Mouse (Mus musculus) cerebellum, adult 18-20 months (tissue): ENCODE results near the gene Atp6v0a4.
A peak's percentile ranks its signal among the peaks of the same experiment; 100 is the strongest.

ENCODE experiments used
- DNase-seq, 2 experiments: peaks; one replicate each; pipeline ENCODE4 v3.0.0; 2021

Atp6v0a4 gene

DNA sequence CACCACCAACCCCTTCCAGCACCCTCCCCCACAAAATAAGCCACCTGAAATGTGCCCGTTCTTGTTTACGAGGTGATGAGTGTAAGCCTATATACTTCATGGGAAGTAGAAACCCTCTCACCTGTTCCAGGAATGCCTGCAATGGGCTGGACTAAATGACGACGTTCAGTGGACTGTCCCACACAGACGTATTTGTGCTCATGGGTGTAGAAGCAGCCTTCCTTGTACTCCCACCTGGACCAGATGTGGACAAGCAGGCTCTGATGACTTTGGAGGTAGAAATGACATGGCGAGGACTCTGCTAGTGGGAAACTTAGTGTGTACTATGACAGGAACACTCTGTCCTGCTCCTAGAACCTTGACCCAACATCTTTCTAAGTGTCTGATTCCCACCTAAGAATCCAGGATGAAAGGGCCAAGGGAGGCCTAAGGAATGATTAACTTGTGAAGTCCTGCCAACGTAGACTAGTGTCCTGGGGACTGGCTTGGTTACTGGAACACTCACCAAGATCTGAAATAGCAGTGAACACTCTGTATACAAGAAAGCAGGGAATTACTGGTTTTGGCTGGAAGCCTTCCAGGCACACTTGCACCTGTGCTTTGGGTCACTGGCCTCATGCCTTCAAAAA lies at the start of gene Atp6v0a4:
TSS of gene Atp6v0a4 (minus strand) at position 380 of the 629 bp plus-strand sequence.
- no peak for DNase-seq

DNA sequence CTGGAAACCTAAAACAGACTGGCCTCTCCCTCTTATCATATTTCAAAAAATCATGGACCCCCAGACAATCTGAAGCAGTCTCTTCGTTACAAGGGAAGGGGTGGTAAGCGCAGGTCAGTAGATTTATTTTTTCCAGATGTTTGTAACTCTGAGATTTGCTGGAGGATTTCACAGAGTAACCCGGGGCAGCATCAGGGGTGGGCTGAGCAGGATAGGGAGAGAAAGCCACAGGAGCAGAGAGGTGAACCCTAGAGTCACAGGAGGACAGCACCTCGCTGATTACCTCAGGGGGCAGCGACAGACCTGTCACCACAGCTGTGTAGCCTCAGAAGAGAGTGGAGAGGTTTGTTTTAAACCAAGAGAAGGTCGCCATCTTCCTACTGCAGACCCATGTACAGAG lies 41.0 kb upstream of the Atp6v0a4 start:
- DNase-seq, result no peak

DNA sequence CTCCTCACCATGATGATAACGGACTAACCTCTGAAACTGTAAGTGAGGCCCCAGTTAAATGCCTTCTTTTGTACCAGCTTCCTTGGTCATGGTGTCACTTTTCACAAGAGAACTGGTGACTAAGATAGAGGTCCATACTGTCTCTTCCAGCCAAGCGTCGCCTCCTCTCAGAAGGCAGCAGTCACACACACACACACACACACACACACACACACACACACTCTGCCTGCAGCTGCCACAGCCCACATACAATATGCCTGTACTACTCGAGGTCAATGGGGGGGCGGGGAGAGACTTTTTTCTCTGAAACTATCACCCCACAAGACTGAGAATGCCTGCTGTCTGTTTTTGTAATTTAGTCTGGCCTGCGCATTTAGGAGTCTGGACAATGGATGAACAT lies 40.3 kb upstream of the Atp6v0a4 start:
- DNase-seq, result no peak

DNA sequence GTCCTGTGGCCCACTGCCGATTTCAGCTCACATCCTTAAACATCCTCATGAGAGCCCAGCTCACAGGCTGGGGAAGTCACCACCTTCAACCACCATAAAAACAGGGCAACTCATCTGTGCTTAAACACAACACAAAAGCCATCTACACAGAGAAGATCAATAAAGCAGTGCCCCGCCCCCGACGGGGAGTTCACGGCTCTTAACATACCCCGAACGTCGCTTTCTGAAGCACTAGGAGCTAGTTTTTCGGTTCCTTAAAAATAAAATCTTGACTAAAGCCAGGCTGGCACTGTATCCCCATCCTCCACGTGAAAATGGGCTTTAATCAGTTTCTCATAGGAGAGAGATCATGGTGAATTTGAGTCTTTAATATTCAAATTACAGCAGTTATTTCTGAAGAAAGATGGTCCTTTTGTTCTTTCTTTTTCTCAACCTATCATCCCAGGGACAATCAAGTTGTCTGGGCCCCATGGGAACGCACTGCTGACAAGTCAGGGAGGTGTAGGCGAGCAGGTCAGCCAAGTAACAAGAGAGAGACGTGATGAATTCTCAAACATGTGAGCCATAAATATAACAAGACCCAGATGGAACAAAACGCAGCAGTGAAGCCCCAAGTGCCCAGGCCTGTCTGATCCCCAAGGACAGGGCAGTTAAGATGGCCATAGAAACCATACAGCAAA lies 38.6 kb upstream of the Atp6v0a4 start:
- DNase-seq, result no peak

DNA sequence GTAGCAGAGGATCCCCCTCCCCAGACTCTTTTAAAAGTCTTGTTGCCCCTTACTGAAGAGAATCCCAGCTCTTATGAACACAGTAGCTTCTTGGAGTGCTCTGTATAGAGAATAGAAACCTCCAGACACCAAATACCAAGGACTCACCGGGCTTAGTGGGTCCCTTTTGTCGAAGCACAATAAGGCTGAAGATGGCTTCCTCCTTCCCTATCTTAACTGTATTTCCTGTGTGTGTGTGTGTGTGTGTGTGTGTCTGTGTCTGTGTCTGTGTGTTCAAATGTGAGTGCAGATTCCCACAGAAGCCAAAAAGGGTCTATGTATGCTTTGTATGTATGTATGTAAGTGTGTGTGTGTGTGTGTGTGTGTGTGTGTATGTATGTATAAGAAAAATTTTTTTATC lies 36.2 kb upstream of the Atp6v0a4 start:
- DNase-seq, result no peak

DNA sequence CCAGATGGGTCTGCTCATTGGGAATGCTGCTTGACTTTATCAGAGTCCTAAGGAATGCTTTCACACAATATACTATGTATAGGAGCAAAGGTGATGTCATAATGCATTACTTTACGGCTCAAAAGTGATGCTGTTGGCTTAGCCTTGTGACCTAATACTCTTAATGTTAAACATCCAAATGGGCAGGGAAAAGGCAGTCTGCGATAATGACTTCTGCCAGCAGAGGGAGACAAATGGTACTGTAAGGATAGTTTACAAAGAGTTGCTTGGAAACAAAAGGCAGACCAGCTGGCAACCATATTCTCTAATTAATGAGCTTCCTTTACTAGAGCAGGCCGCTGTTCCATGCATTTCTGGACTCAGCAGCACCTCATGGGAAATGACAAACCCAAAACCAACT lies 35.7 kb upstream of the Atp6v0a4 start:
- DNase-seq, result peak; percentile 92 to 93

DNA sequence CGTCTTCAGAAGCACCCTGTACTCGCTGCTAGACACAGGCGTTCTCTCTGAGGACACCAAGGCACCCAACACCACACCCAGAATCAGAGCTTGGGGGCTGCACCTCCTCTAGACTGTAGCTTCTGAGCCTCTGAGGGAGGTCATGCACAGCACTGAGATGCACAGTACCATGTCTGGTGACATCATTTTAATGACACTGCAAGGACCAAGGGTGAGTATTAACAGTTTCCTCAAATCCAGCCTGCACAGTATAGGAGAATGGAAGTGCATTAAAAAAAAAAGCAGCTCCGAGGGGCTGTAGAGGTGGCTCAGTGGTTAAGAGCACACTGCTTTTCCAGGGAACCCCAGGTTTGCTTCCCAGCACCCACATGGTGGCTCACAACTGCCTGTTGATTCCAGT lies 35.2 kb upstream of the Atp6v0a4 start:
- DNase-seq, result no peak

DNA sequence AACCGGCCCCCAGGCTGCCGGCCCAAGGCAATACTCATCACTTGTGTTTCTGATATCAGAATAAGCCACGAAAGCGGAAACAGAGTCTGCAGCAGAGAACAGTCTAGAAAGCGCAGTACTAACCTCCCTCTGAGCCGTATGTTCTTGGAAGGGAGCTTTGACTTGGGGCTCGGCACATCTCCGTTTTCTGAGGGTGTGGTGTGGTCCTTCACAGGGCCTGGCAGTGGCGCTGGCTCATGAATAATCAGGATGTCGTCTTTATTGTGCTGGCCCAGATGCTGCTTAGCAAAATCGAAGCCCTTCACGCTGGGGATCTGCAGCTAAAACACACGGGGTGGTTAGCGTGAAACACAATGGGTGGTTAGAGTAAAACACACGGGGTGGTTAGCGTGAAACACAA lies 33.5 kb upstream of the Atp6v0a4 start:
- no peak for DNase-seq

DNA sequence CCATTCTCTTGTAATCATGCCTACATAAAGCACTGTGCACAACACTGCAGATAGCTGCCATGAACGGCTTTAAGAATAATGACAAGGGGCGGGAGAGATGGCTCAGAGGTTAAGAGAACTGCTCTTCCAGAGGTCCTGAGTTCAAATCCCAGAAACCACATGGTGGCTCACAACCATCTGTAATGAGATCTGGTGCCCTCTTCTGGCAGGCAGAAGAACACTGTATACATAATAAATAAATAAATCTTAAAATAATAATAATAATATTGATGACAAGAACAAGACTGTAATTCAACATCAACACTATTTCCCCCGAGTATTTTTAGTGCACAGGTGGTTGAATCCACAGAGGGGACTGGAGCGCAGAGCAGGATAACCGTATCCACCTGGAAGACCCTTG lies 31.8 kb upstream of the Atp6v0a4 start:
- no peak for DNase-seq

DNA sequence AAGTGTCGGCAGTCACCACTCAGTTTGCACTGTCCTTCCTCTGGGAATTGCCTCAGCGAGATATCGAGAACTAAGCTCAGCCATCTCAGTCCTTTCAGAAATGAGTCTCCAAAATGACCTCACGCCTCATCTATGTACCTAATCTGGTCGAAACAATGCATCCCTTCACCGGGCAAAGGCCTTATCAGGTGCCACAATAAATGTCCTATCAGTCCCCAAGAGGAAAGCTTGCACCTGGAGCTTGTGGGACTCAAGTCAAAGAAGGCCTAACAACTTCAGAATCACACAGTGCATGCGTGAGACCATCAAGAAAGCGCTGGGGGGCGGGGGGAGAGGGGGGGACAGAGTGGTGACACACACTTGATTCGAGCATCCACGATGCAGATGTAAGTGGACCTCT lies 27.9 kb upstream of the Atp6v0a4 start:
- no peak for DNase-seq

DNA sequence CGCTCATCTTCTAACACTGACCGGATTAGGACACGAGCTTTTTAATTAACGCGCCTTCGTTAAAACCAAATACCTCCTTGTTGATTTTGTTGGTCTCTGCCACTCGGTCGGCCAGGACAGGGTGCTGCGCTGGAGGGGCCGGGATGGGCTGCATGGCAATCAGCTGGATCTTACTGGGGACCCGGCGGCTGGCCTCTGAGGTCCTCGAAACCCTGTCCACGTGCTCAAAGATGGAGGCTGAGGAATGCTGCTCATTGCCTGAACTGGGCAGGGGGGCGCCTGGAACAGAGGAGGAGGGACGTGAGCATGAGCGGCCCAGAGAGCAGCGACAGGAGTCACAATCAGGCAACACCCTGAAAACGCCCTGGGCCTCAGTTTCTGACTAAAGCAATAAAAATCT lies 25.1 kb upstream of the Atp6v0a4 start:
- no peak for DNase-seq

DNA sequence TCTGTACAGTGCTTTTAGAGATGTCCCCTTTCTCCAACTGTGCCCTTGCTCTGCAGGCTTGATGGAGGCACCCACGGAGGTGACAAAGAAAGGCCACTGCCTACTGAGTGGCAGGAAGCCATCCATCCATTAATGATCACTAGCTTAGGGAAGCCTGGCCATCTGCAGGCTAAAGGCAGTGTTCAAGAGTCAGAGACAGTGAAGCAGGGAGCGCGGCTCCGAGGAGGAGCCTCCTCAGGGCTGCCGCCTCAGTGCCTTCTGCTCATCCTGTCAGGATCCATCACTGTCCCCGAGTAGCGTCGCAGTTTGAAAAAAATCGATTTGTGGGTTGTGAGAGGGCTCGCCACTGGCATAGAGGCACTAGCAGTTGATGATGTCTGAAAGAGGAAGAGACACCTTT lies 24.2 kb upstream of the Atp6v0a4 start:
- no peak for DNase-seq

DNA sequence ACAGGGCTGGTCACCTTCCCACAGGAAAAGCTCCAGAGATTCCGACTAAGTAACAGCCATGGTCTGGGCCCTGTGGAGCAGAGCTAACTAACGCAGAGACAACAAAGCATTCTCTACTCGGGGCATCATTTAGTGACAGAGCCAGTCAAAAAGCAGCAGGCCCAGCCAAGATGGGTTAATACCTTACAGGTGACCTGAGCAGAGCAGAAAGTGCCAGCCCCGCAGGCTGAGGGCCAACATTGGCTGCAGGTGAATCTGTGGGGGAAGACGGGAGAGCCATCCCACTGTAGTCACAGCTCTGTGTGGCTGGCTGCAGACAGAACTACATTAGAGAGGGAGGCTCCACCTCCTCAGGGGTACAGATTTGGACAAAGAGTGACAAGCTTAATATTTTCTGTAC lies 22.9 kb upstream of the Atp6v0a4 start:
- no peak for DNase-seq

DNA sequence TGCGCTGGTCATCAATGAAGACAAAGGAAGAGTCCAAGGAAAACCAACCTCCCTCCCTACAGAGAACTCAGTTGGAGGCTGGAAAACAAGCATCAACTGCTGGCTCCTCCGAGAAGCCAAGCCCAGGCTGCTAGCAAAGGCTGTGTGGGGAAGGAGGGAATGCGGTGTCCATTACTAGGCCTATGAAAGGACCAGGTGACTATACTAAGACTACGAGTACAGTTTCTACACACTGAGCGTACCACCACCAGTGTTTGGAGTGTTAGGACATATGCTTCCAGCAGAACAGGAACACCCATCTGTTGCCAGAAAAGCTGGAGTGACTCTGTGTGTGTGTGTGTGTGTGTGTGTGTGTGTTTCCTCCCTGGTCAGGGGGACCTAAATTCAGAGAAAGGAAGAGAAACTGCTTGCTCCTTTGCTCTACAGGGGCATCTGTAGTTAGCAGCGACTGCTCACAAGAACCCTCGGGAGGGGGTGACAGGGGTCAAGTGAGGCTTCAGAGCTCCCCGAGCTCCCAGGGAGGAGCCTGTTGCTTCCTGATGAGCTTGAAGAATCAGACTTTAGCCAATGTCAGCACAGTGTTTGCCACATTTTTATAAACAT lies 21.2 kb upstream of the Atp6v0a4 start:
- DNase-seq, result no peak

DNA sequence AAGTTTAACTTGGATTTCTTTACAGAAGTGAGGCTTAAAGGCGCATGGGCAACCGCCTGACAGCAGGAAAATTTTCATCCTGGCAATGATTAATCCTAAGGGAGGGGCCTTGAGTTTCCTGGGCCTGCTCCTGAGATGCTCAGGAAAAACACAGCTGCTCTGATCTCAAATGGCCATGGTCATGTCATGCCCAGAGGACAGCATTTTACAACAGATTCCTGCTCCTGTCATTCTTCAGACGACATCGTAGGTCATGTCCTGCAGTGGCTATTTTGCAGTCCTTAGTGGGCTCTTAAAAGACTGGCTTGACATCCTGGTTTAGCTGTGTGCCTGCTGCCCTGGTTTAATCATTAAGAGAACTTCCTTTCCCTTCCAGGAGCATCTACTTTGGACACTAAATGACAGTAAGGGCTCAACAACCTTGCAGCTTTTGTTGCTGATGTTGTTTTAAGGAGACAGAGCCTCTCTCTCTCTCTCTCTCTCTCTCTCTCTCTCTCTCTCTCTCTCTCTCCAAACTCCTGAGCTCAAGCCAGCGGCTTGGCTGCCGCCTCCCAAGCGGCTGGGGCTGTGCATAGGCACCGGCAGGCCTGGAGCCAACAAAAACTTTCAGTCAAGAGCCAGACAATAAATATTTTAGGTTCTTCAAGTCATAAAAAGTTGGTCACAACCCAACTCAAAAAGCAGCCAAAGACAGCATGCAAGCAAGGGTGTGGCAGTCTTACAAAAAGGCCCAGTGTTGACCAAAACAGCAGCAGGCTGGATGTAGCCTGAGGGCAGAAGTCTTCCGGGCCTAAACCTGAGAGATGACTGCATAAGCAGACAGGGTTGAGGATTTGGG lies 20.0 kb upstream of the Atp6v0a4 start:
- DNase-seq, result no peak

DNA sequence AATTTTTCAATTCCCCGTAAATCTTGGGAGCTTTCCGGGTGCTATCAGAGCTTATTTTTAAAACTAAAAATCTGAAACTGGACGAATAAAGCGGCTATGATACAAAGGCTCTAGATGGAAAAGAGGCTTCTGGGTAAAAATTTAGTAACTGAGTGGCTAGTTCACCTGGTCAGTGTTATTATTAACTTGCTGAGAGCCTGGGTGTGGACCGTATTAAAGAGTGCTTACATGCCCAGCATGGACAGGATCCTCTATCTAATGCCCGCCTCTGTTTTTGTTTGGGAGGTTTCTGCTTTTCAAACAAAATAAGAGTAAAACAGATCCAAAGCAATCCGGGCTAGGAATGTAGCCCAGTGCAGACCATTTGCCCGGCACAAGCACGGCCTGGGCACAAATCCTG lies 16.0 kb upstream of the Atp6v0a4 start:
- DNase-seq, result no peak

DNA sequence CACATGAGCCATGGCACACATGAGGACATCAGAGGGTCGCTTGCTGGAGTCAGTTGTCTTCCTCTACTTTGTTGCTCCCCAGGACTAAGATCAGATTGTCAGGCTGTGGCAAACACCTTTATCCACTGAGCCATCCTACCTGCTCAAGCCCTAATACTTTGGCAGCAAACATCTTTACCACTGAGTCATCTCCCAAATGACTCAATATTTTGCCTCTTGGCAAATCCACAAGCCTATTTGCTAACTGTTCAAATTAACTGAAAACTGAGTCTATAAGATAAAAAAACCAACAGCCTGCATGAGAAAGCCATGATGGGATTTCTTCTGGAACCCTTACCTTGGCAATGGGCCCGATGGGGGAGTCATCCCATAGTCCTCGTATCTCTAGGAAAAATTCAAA lies 14.7 kb upstream of the Atp6v0a4 start:
- DNase-seq, result no peak

DNA sequence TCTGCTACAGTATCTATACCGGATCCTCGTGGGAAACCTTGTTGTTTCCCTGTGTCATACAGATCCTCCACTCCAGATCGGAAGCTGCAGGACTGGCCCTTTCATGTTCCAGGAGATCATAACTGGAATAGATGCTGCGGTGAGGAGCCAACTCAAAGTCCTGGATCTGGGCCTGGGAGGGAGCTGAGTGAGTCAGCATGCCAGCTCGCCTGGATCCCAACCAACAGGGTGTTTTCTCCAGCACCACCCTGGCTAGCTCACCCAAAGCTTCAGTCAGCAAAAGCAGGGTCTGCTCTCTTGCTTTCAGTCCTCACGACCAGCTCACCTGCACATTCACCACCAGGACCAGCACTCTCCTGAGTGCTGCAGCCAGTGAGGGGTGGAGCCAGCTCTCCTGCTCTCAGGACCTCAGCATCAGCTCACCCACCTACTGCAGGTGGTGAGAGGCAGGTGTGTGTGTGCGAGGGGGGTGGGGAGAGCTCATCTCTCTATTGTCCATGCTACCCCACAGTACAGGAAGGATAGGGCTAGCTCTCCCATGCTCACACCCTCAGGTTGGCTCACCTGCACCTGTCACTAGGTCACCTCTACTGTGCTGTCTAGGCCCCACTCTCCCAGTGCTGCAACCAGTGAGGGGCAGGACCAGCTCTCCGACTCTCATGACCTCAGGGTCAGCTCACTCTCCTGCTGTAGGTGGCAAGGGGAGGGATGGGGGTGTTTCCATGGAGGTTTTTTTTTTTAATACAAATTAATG lies 10.6 kb upstream of the Atp6v0a4 start:
- peak; percentile 75 to 80 for DNase-seq

DNA sequence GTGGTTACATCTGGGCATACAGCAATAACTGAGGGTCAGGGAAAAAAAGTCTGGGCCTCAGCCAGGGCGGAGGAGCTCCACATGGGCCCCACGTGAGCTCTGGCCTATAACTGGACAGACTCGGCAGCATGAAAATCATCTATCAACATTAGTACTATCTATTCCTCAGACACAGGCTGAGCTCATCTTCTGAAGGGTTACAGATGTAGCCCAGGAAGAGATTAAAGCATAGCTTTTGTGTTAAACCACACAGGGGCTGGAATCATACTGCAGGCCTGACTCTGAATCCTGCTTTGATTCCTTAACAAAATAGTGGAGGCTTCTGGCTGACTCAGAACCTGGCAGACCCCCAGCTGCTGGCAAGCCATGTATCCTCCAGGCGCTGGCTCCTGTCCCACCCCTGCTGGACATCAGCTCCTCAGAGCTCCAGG lies 7.4 kb upstream of the Atp6v0a4 start:
- peak; percentile 67 to 69 for DNase-seq

DNA sequence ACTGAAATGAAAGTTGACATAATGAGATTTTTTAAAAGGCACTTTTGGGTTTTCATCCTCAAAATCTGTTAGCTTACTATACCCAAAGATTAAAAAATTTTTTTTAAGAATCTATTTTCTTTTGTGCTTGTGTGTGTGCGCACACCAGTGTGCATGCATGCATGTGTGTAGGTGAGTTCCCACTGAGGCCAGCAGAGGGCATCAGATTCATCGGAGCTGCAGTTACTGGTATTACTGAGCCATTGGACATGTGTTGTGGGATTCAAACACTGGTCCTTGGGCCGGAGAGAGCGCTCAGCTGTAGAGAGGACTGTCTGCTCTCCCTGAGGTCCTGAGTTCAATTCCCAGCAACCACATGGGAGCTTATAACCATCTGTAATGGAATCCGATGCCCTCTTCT lies 5.5 kb upstream of the Atp6v0a4 start:
- DNase-seq, result no peak

DNA sequence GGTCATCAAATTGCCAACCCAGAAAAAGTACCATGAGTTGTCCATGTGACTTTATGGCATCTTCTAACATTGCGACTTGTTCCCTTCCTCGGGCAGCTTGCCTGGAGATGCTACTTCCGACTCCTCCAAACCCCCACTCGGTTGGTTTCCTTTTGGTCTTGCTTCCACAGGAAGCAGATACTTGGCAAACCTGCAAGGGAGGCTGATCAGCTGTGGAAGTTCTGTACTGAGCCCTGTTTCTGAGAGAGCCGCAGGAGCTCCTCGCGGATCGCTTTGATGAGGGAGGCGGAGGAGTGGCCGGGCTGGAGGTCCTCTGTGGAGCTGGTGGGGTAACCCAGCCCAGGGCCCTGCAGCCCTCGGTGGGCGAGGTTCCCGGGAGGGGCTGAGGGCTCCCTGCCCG lies 3.7 kb upstream of the Atp6v0a4 start:
- no peak for DNase-seq

DNA sequence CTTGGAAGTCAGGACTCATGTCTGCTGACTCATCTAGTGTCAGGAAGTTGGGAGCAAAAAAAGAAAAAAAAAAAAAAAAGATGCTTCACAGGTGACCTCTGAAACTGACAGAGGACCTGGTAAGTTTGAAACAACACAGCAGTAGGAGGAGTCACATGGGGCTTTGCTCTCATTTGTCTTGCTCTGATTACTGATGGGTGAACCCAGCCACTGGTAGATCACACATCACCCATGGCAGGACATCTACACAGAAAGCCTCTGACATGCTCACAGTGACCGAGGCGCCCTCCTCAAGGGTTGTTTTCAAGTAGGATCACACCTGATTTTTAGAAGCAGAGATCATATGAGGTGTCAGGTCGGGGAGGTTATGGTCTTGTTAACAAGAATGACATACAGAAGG lies 1.1 kb upstream of the Atp6v0a4 start:
- no peak for DNase-seq

DNA sequence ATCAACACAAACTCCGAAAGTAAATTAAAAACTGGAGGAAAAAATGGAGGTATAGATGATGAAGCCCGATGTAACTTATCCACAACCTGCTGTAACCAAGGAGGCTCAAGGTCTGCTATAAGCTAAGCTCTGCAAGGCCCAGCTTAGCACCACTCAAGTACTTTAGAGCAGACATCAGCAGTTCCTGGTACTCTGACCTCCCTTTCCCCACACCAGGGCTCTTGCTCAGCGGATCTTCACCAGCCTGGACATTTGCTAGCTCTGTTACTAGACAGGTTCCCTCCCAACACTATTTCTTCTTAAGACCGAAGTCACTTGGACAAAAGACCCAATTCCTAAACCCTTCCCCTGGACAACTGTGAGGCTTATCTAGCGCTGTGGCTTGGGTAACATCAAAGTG lies 496 bp upstream of the Atp6v0a4 start:
- no peak for DNase-seq
